Mouse (Mus musculus): ENCODE measurements around the gene Aff3.

The Aff3 gene

GRCm38 (mm10) chr1:38403781-38404180, 261.0 kb downstream of the Aff3 start:
- in situ Hi-C loops (cut with MboI, MseI), result no loop called here

- in situ Hi-C loops (cut with MboI, MseI), result no loop called here
Observed at GRCm38 (mm10) chr1:38401856-38402255, 262.9 kb downstream of the Aff3 start.

GRCm38 (mm10) chr1:38399269-38399668, 265.5 kb downstream of the Aff3 start:
- in situ Hi-C loops (cut with MboI, MseI), result loop anchor here (25.0 kb wide), 1 partner anchor 388 kb away; no protein-coding TSS in a partner anchor

- in situ Hi-C loops (cut with MboI, MseI), result loop anchor here (25.0 kb wide), 1 partner anchor 389 kb away; no protein-coding TSS in a partner anchor
Observed at GRCm38 (mm10) chr1:38398566-38398965, 266.2 kb downstream of the Aff3 start.

GRCm38 (mm10) chr1:38395194-38395681, 269.5 kb downstream of the Aff3 start:
- in situ Hi-C loops (cut with MboI, MseI), result loop anchor here (25.0 kb wide), 1 partner anchor 392 kb away; no protein-coding TSS in a partner anchor

GRCm38 (mm10) chr1:38394493-38394892, 270.3 kb downstream of the Aff3 start:
- in situ Hi-C loops (cut with MboI, MseI), result loop anchor here (25.0 kb wide), 1 partner anchor 393 kb away; no protein-coding TSS in a partner anchor

- in situ Hi-C loops (cut with MboI, MseI), result loop anchor here (25.0 kb wide), 1 partner anchor 394 kb away; no protein-coding TSS in a partner anchor
Observed at GRCm38 (mm10) chr1:38393516-38393915, 271.2 kb downstream of the Aff3 start.

- in situ Hi-C loops (cut with MboI, MseI), result loop anchor here (25.0 kb wide), 1 partner anchor 394 kb away; no protein-coding TSS in a partner anchor
Observed at GRCm38 (mm10) chr1:38392928-38393327, 271.8 kb downstream of the Aff3 start.

GRCm38 (mm10) chr1:38390886-38391249, 273.9 kb downstream of the Aff3 start:
- in situ Hi-C loops (cut with MboI, MseI), result loop anchor here (25.0 kb wide), 1 partner anchor 396 kb away; no protein-coding TSS in a partner anchor

GRCm38 (mm10) chr1:38390235-38390885, 274.4 kb downstream of the Aff3 start:
- in situ Hi-C loops (cut with MboI, MseI), result loop anchor here (25.0 kb wide), 1 partner anchor 397 kb away; no protein-coding TSS in a partner anchor

GRCm38 (mm10) chr1:38389576-38389975, 275.2 kb downstream of the Aff3 start:
- in situ Hi-C loops (cut with MboI, MseI), result loop anchor here (25.0 kb wide), 1 partner anchor 398 kb away; no protein-coding TSS in a partner anchor

- in situ Hi-C loops (cut with MboI, MseI), result loop anchor here (25.0 kb wide), 1 partner anchor 399 kb away; no protein-coding TSS in a partner anchor
Observed at GRCm38 (mm10) chr1:38388466-38388865, 276.3 kb downstream of the Aff3 start.

GRCm38 (mm10) chr1:38387438-38387837, 277.3 kb downstream of the Aff3 start:
- in situ Hi-C loops (cut with MboI, MseI), result loop anchor here (25.0 kb wide), 1 partner anchor 400 kb away; no protein-coding TSS in a partner anchor

GRCm38 (mm10) chr1:38384457-38385121, 280.2 kb downstream of the Aff3 start:
- in situ Hi-C loops (cut with MboI, MseI), result loop anchor here (25.0 kb wide), 1 partner anchor 403 kb away; no protein-coding TSS in a partner anchor

GRCm38 (mm10) chr1:38384010-38384409, 280.7 kb downstream of the Aff3 start:
- in situ Hi-C loops (cut with MboI, MseI), result loop anchor here (25.0 kb wide), 1 partner anchor 403 kb away; no protein-coding TSS in a partner anchor

- in situ Hi-C loops (cut with MboI, MseI), result loop anchor here (25.0 kb wide), 1 partner anchor 405 kb away; no protein-coding TSS in a partner anchor
Observed at GRCm38 (mm10) chr1:38382683-38383082, 282.1 kb downstream of the Aff3 start.

- in situ Hi-C loops (cut with MboI, MseI), result loop anchor here (25.0 kb wide), 1 partner anchor 409 kb away; no protein-coding TSS in a partner anchor
Observed at GRCm38 (mm10) chr1:38377930-38378329, 286.8 kb downstream of the Aff3 start.

- in situ Hi-C loops (cut with MboI, MseI), result no loop called here
Observed at GRCm38 (mm10) chr1:38369166-38369565, 295.6 kb downstream of the Aff3 start.

- in situ Hi-C loops (cut with MboI, MseI), result no loop called here
Observed at GRCm38 (mm10) chr1:38368081-38368689, 296.6 kb downstream of the Aff3 start.

- in situ Hi-C loops (cut with MboI, MseI), result no loop called here
Observed at GRCm38 (mm10) chr1:38367404-38368080, 297.2 kb downstream of the Aff3 start.

- in situ Hi-C loops (cut with MboI, MseI), result no loop called here
Observed at GRCm38 (mm10) chr1:38363856-38364255, 300.9 kb downstream of the Aff3 start.
